Mouse (Mus musculus): Measurements from ENCODE around the gene Scamp4. TPM values are rescaled to one million over a fixed set of nuclear protein-coding genes. Genes with fewer than 3 reads are reported as not detected.
A peak's percentile ranks its signal among the peaks of the same experiment; 100 is the strongest.

Gene Scamp4
- polyA plus RNA-seq, 1 experiment from 2014 or later, result 113 TPM

DNA sequence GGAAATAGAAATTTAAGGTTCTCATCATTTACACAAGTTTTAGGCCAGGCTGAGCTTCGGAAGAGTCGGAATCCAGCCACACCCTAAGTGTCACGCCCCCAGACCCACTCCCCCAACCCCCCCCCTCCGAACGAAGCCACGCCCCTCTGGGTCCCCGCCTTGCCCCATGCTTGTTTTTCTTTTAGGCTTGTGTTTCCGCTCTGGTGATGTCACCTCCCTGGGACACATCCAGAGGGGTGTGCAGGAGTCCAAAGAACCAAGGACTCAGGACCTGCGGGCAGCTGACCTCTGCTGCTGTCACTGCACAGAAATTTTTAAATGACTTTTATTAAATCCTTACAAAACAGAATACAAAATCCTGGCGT lies 62.3 kb downstream of the Scamp4 start:
- Histone ChIP-seq H3K27me3 (ENCODE audit: insufficient read depth, low read length) (no peaks in the 10 kb centered on the region), H3K4me1 (ENCODE audit: insufficient read depth, low read length) (peaks cover 40% of the 10 kb centered on the region), H3K4me2 (replicated peaks; ENCODE audit: low read depth, low read length) (peak overlapping the region; percentile 46), H3K4me3 (ENCODE audit: low read length) (peak overlapping the region; percentile 15; the same call in 1 of the 2 replicates), H3K9me3 (ENCODE audit: low read length) (no peaks in the 10 kb centered on the region), H3K27ac (ENCODE audit: low read length) (peak overlapping the region; percentile 93), H3K36me3 (ENCODE audit: insufficient read depth, low read length) (peaks cover 43% of the 10 kb centered on the region), H3K9ac (replicated peaks; ENCODE audit: low read length) (peak overlapping the region; percentile 57)
- peak; percentile 73 for ATAC-seq (ENCODE audit: low FRiP score, low TSS enrichment)
- 3% methylated on average over 10 of the region's 10 CpGs for WGBS

Small RNAs within 50 kb of the gene (microRNA-seq; reads per million reads assigned to microRNA genes)
- not detected for gene Mir6912

Other genes starting within 250 kb of the Scamp4 start
- 0.97 and 1.2 TPM in 2 replicates for gene Plk5, start 246.4 kb upstream of the Scamp4 start, polyA plus RNA-seq (2015; fragmentation: Nextera tagmentation; extraction: Ambion mirVana)
- gene Mex3d, start 215.2 kb upstream of the Scamp4 start, polyA plus RNA-seq (2015; fragmentation: Nextera tagmentation; extraction: Ambion mirVana), result 3.8 and 5.1 TPM in 2 replicates
- 266 and 277 TPM in 2 replicates for gene Mbd3, start 203.3 kb upstream of the Scamp4 start, polyA plus RNA-seq (2015; fragmentation: Nextera tagmentation; extraction: Ambion mirVana)
- gene Uqcr11, start 196.0 kb upstream of the Scamp4 start, polyA plus RNA-seq (2015; fragmentation: Nextera tagmentation; extraction: Ambion mirVana), result 840 and 906 TPM in 2 replicates
- gene Tcf3, start 169.2 kb upstream of the Scamp4 start, polyA plus RNA-seq (2015; fragmentation: Nextera tagmentation; extraction: Ambion mirVana), result 118 and 126 TPM in 2 replicates
- gene Onecut3, start 108.0 kb upstream of the Scamp4 start, polyA plus RNA-seq (2015; fragmentation: Nextera tagmentation; extraction: Ambion mirVana), result not detected in 2 replicates
- gene Atp8b3, start 63.7 kb upstream of the Scamp4 start, polyA plus RNA-seq (2015; fragmentation: Nextera tagmentation; extraction: Ambion mirVana), result 0.32 and 0.34 TPM in 2 replicates
- 27.2 and 29.8 TPM in 2 replicates for gene Rexo1, start 41.3 kb upstream of the Scamp4 start, polyA plus RNA-seq (2015; fragmentation: Nextera tagmentation; extraction: Ambion mirVana)
- 10.4 and 11.6 TPM in 2 replicates for gene Klf16, start 25.6 kb upstream of the Scamp4 start, polyA plus RNA-seq (2015; fragmentation: Nextera tagmentation; extraction: Ambion mirVana)
- gene Abhd17a, start 12.5 kb upstream of the Scamp4 start, polyA plus RNA-seq (2015; fragmentation: Nextera tagmentation; extraction: Ambion mirVana), result 86.5 and 89.2 TPM in 2 replicates
- gene Adat3, start within 50 bp of the Scamp4 start, polyA plus RNA-seq (2015; fragmentation: Nextera tagmentation; extraction: Ambion mirVana), result 8.7 and 10.4 TPM in 2 replicates
- gene Gm49322, start 3.1 kb downstream of the Scamp4 start, polyA plus RNA-seq (2015; fragmentation: Nextera tagmentation; extraction: Ambion mirVana), result 4.2 and 4.8 TPM in 2 replicates
- 30.8 and 93.6 TPM in 2 replicates for gene Csnk1g2, start 20.0 kb downstream of the Scamp4 start, polyA plus RNA-seq (2015; fragmentation: Nextera tagmentation; extraction: Ambion mirVana)
- gene Btbd2, start 54.2 kb downstream of the Scamp4 start, polyA plus RNA-seq (2015; fragmentation: Nextera tagmentation; extraction: Ambion mirVana), result 21.0 and 74.8 TPM in 2 replicates
- gene Mknk2, start 75.2 kb downstream of the Scamp4 start, polyA plus RNA-seq (2015; fragmentation: Nextera tagmentation; extraction: Ambion mirVana), result 71.1 and 108 TPM in 2 replicates
- gene Mob3a, start 99.1 kb downstream of the Scamp4 start, polyA plus RNA-seq (2015; fragmentation: Nextera tagmentation; extraction: Ambion mirVana), result 43.1 and 43.2 TPM in 2 replicates
- gene Izumo4, start 99.3 kb downstream of the Scamp4 start, polyA plus RNA-seq (2015; fragmentation: Nextera tagmentation; extraction: Ambion mirVana), result 23.3 and 23.8 TPM in 2 replicates
- 67.7 and 68.8 TPM in 2 replicates for gene Ap3d1, start 139.4 kb downstream of the Scamp4 start, polyA plus RNA-seq (2015; fragmentation: Nextera tagmentation; extraction: Ambion mirVana)
- 17.3 and 20.7 TPM in 2 replicates for gene Dot1l, start 152.3 kb downstream of the Scamp4 start, polyA plus RNA-seq (2015; fragmentation: Nextera tagmentation; extraction: Ambion mirVana)
- gene Sf3a2, start 195.3 kb downstream of the Scamp4 start, polyA plus RNA-seq (2015; fragmentation: Nextera tagmentation; extraction: Ambion mirVana), result 71.2 and 87.3 TPM in 2 replicates
- gene Plekhj1, start 195.8 kb downstream of the Scamp4 start, polyA plus RNA-seq (2015; fragmentation: Nextera tagmentation; extraction: Ambion mirVana), result 123 and 129 TPM in 2 replicates
- 0.70 TPM in 1 of 2 replicates, not detected in the other for gene Amh, start 202.4 kb downstream of the Scamp4 start, polyA plus RNA-seq (2015; fragmentation: Nextera tagmentation; extraction: Ambion mirVana)
- 4.5 and 4.6 TPM in 2 replicates for gene Jsrp1, start 210.6 kb downstream of the Scamp4 start, polyA plus RNA-seq (2015; fragmentation: Nextera tagmentation; extraction: Ambion mirVana)
- gene Oaz1, start 223.8 kb downstream of the Scamp4 start, polyA plus RNA-seq (2015; fragmentation: Nextera tagmentation; extraction: Ambion mirVana), result 1,744 and 2,086 TPM in 2 replicates
- gene Lingo3, start 241.2 kb downstream of the Scamp4 start, polyA plus RNA-seq (2015; fragmentation: Nextera tagmentation; extraction: Ambion mirVana), result 0.66 and 0.71 TPM in 2 replicates